Mouse (Mus musculus) layer of hippocampus, postnatal 25 days (tissue): ENCODE measurements at regions not wholly inside any gene's neighbourhood (a gene's known extent, or its start where the extent isn't known, plus 50 kb on each side); places are given as distances from the start of the nearest gene placed in this dataset.
A peak's percentile ranks its signal among the peaks of the same experiment; 100 is the strongest.

Source experiments
- DNase-seq, 2 experiments: peaks; one replicate each; pipeline ENCODE4 v3.0.0; 2022; ENCODE audit warnings: mixed read lengths in 2 of 2, low spot score in 1 of 2; ENCODE audit errors: extremely low spot score in 1 of 2

DNA sequence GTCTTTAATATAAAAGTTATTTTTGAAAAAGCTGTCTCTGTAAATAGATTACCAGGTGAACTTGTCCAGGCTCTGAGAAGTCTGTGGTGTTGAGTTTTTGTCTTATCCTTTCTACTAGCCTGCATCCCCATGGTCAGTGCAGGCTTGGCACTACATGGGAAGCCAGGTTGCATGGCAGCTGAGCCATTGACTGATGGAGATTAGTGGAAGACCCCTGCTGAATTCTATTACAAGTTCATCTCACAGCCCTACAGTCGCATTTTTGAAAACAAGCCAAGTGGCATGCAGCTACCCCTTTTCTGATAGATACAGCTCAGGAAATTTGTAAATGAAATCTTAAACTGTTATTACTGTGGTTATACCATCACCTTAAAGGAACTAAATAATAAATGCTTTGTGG is 101.2 kb upstream of the Fam184a start:
- no peak for DNase-seq

DNA sequence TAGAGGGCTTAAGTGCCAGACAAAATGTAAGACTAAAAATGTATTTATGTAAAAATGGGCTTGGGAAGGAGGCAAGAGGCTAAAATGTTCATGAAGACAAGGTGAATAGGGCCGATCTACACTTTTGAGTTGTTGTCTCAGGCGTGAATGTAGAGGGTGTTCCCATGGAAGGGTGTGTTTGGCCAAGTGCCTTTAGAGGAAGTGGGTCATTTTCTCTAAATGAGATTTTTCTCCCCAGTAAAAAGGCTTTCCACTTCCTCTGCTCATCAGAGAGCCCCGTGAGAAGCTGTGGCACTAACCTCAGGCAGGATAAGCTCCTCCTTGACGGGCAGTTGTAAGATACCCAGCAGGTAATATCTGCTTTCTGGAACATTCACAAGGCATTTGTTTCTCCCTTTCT is 99.6 kb upstream of the Fam184a start:
- DNase-seq = no peak

DNA sequence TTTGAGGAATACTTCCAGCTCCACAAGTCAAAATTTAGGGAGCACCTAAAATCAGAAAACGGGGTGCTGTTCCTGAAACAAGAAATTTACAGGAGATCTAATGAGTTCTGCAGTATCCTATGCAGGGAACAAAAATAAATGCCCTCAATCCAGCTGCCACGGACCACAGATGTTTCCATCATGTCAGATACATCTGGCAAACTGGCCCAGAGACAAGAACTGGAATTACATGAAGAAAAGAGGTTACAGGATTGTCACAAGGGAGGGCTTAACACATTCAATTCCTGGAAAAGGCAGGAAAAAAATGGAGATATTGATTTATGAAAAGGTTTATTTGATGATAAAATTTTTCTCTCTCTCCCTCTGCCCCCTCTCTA is 62.3 kb upstream of the Fam184a start:
- DNase-seq = no peak

DNA sequence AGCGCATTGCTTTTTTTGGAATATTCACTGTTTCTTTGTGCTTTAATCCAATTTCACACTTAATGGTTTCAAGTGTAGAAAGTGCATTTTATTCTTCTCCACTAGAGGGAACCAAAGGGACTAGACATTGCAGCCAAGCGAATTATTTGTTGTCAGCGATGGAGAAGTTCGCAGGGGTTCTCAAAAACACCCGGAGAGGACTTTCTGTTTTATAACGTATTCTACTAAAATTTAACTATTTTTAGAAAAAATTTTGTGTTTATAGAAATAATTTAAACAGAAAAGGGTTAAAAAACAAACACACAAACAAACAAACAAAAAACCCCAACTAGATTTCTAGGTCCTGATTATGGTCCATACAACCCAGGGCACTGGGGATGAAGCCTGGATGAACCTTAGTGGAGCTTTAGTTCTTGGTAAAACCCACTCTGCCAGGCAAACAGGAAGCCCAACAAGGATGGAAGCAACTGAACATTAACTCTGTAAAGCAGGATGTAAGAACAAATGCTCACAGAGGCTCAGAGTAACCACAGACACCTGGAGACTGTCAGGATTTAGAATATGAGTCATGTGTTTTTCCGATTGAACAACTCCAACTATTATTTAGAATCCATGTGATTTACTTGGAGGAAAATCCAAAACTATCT is 61.8 kb upstream of the Fam184a start:
- no peak for DNase-seq

DNA sequence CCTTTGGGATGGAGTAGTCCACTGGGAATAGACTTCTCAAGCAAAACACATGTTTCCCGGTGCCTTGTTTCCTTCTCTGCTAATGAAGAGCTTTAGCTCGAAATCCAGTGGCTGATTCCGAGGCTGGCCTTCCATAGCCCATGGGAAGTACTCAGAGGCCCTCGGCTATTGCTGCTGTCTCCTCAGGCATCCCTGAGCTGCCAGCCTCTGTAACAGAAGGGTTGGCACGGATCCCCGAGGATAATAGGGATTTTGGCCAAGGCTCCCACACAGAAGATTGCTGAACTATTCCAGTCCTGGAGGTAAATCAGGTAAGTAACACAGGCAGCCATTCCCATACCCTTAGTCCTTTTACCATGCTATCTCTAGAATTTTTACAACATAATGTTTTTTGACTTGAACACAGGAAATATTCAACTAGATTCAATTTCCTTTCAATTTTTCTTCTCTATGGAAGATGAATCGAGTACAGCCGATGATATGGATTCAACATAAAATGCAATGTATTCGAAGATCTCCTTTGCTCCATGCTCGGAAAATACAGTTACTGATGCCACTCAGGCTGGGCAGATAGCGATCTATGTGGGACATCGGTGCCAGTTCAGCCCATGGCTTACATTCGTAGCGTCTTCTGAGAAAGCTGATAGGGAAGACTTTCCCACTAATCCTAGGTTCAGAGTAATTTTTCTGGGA is 61.1 kb upstream of the Fam184a start:
- DNase-seq = peak in 1 of 2 experiments; percentile 16

DNA sequence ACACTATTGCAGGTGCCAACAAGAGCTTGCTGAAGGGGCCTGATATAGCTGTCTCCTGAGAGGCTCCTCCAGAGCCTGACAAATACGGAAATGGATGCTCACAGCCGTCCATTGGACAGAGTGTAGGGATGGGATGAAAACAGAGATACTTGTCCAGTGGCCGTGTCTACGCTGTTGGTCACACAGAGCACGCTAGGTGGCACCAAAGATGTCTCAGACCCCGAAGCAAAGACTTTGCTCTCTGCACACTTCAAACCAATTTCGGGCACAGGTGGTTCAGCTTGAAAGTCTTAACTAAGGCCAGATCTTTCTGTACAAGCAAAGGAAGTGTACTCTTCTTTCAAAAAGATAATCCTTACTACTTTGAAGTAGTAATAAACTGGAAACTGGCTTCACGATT is 55.8 kb upstream of the Fam184a start:
- DNase-seq = no peak

DNA sequence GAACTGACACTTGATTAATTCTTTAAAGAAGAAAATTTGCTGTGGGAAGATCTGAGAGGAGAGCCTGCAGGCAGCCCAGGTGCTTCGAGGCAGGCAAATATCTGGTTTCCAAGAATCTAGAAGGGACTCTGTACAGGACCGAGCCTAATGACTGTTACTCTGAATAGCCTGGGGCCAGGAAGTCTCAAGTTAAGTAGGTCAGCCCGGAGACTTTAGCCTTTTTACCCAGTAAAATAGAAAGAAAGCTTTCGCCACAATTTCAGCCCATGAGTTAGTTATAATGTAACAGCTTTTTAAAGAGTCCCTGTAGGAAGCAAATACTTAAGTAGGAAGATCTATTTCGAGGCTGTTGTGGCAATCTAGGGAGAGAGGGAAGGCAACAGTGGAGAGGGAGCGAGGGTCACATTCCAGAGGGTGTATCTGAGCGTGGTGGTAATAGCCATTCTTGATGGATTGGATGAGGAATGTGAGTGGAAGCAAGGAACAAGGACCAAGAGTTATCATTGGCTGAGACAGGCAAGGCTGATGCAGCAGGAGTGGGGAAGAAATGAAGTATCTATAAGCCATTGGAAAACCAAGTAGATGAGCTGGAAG is 50.2 kb upstream of the Fam184a start:
- DNase-seq = no peak
